Mouse (Mus musculus): ENCODE measurements around the gene Tagln3. TPM values are rescaled to one million over a fixed set of nuclear protein-coding genes. Genes with fewer than 3 reads are reported as not detected.

The Tagln3 gene
- polyA plus RNA-seq, 3 experiments from 2014 or later, result 0.55 to 1.1 TPM; not detected in 1

DNA sequence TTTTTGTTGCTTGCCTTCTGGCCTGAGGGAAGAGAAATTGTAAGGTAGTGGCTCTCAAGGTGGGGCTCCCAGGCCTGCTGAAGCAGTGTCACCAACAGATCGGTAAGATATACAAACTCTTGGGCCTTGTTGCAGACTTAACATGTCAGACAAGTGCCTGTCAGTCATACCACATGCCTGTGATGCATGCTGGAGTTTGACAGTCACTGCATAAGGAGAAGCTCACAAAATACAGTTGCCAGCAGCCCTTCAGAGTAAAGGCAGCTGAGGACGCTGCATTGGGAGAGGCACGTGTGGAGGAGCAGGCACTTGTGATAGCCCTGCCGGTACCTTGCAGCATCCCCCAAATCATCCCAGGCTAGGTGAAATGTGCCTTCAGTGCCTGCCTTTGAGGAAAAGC lies 6.1 kb downstream of the Tagln3 start:
- ATAC-seq, result no peak

DNA sequence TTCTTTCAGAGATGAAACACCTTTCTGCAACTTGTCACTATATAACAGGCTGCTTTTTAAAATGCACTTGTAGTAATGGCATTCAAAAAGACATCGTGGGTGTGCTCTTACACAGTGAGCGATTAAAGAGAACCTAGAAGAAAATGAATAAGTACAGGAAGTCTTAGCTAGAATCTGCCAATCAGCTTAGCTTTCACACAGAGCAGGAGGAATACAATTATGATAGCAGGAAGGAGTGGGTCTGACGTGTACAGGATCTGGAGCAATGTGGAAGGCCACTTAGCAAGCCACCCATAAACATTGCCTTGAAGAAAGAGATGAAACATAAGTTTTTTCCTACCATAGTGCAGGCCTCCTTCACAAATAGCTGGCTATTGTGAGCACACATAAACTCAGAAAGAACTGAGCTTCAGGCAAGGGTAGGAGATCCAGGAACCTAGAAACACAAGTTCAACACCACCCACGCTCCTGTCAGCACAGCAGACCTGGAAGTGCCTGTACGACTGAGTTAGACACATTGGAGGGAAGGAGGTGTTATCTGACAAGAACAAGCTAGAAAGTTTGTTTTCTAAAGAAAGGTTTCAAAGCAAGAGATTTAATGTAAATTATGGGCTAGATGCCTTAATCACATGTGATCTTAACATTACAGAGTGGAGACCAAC lies 9.8 kb downstream of the Tagln3 start:
- no peak for ATAC-seq

DNA sequence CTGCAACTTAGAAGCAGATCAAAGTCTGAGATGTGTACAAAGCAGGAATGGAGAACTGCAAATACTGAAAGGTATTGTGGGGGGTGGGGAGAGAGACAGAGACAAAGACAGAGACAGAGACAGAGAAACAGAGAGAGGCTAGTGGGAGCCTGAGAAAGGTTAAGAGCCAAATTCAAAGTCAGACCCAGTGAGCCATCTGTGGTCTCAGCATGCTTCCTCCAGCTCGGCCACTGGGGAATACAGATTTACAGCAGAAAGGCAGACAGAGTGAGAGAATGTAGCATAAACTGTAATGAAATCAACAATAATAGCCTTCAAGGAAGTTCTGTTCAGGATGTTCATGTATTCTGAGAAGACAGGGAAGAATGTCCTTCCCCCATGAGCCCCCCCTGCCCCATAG lies 10.5 kb downstream of the Tagln3 start:
- ATAC-seq, result no peak

DNA sequence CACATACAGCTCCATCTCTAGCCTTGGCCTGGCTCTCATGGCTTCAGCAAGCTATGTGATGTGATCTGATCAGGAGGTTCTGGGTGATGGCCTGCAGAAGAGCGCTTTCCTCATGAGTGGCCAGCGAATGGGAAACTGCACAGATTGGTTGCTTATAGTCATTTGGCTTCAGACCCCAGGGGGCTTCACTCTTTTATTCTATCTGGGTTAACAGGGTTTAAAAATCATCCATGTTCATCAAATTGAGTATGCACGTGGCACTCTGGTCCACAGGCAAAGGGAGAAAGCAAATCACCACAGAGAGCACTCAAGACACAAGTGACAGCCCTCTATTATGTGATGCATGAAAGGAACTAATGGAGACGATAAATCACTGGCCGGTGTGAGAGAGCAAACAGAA lies 11.1 kb downstream of the Tagln3 start:
- ATAC-seq, result no peak

DNA sequence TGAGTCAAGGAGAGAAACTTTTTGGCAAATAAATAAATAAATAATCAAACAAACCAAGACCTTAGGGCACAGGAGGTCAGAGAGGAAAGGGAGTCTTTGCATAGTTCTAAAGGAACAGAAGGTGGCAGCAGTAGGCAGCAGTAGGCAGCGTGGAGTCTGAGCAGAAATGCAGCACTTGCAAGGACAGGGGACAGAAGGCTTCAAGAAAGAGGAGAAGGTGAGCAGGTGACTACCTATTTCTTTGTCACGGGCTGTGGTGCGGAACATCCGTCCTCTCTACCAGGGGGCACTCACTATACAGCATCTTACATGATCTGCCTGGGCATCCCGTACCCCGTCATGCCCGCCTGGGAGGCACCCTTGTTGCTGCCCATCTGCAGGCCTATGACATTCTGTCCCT lies 13.1 kb downstream of the Tagln3 start:
- no peak for ATAC-seq

DNA sequence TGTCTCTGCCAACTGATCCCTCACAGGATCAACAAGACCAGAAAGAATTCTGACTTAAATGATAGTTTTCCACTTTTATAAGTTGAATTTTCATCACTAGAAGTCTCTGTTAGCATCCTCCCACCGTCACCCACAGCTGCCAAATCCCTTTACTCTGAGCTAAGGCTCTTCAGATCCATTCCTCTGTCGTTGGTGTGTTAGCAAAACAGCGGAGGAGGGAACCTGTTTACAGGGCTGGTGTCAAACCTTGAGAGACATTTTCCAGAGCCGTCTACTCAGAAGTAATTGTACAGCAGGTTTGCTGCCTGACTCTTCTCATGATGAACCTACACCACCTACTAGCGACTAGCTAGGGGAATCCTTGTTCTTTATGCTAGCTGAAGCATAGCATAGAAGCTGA lies 25.1 kb downstream of the Tagln3 start:
- no peak for ATAC-seq

DNA sequence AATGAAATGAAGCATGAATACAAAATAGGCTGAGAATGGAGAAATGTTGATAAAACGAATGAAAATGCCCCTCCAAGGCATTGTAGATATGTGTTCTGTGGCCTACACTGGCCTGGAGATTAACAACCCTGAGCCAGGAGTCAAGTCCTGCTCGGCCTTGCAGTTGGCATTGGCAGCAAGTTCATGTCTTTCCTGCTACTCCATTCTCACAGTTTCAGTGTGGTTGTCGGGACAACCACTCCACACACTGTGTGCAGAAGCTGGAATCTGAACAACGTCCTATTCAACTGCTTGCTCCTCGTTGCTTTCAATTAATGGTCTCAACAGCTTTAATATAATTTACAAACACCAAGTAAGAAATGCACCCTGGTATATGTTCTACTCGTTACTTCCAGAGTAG lies 26.4 kb downstream of the Tagln3 start:
- no peak for ATAC-seq

DNA sequence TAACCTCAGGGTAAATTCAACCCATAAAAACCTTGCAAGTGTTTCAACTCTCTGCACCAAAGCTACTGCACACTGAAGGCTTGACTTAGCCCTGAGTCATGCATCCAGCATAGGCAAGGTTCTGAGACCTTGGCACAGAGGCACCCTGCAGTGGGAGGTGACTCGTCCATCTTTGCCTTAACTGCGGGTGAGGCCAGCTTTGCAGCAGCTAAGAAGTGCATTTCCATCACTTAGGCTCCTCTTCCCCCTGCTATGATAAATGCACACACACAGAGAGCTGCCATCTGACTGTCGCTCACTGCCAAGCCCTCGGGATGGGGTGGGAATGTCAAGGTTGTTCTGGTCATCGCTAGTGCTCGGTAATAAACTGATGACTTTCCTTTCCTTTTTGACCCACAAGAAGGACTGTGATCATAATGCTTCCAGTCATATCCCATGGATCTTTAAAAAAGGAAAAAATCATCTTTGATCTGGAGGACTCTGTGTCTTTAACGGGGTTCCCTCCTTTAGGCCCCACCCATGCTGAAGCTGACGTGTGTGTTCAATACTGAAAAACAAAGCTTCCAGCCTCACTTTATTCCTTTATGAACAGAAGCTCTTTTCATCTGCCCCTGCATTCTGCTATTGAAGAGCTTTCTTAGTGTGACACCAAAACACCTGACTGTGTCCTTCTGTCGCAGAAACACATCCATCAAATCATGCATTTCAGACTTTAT lies 28.8 kb downstream of the Tagln3 start:
- ATAC-seq, result no peak

DNA sequence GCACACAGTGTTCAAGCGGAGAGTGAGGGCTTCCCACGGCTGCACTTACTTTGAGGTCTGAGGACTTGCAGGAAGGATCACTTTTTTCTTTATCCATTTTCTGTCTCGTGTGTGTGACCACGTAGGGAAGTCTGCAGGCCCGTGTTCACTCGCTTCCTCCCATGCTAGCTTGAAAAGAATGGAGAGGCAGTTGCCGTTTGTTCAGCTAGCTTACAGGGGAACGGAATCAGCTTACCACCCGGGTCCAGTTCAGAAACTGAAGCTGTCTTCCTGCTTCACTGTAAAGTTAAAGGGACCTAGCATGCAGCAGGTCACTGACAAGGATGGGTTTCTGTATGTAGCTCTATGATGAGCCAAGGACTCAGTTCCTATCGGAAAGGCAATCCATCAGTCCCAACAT lies 30.9 kb downstream of the Tagln3 start, which contains the start of gene Tmprss7:
Gene Tmprss7 (minus strand): TSS at position 101 of the 400 bp plus-strand sequence.
- no peak for ATAC-seq

DNA sequence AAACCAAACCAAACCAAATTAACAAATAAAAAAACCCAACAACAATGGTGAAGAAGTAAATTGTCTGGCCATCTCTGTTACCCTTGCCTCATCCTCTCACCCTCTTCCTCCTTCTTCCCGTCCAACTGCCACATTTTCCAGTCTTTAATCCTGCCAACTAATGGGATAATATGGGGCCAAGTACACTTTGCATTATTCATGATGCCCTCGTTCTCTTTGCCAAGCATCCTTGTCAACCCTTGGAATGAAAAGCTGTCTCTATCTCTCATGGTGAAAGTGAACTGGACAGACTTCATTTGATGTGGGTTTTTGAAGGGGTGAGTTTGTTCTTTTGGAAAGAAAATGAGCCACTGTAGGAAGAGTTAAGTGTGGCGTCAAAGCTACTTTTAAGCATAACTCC lies 31.6 kb downstream of the Tagln3 start:
- no peak for ATAC-seq

DNA sequence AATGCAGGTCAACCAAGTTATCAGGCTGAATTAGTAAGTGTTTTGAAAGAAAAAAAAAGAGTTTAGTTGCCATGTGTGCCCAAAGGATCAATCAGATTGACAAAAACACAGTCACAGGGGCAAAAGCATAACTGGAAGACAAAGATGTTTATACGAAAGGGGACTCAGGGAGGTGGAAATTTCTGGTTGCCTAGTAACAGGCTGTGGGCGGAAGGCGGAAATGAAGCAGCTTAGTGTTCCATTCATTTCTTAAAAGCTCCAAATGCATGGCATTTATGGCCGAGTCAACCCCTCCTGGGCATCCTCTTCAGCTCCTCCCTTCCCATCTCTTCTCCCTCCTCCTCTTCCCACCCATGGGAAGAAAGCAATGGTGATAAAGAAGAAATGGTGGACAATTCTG lies 34.2 kb downstream of the Tagln3 start:
- ATAC-seq, result peak; percentile 100

DNA sequence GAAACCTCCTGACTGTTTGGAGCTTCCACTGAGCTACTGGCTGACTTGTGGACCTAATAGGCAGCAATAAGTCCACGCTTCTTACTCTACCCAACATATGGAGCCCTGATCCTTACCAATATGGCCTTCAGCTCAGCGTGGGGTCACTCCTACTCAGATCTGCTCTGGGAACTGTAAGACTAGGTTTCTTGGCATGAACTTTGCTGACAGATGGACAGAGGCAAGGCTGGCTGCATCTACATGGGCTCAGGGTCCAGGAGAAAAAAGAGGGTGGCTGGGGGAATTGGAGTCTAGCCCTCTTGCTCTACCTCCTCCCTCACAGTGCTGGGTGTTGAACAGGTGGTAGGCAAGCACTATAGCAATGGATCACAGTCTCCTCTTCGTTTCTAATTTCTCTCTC lies 37.6 kb downstream of the Tagln3 start:
- no peak for ATAC-seq

DNA sequence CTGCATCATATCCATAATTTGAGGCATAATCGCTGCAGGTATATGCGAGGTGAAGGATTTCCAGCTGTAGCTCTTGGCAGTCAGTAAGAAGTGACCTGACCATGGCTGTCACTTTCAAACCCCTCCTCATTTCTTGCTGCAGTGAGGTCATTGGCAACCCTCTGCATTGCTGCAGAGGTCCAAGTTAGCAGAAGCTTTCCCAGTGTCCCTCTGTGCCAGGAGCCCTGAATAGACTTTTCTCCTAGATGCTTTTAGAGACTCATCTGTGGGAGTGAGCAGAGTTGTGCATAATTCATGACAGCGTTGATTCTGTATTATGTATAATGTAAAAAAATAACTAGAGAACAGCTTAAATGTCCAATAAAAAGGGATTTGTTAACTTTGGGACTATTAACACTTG lies 39.1 kb downstream of the Tagln3 start:
- ATAC-seq, result no peak

DNA sequence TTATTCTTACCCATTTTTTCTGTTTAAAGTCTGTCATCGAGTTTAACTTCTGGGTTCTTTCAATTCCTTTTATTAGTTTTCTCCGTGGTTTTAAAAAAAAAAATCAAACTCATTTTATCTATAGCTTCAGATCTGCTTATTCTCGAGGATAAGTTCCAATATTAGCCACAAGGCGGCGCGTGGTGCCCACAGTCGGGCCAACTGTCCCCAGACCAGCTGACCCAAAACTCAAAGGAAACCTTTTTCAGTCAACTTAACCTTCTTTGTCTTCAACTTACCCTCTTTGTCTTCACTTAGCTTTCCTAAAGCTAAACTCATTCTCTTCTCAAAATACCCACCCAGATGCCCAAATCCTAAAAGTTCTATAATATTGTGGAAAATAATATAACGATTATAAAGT lies 39.6 kb downstream of the Tagln3 start:
- ATAC-seq, result peak; percentile 68

DNA sequence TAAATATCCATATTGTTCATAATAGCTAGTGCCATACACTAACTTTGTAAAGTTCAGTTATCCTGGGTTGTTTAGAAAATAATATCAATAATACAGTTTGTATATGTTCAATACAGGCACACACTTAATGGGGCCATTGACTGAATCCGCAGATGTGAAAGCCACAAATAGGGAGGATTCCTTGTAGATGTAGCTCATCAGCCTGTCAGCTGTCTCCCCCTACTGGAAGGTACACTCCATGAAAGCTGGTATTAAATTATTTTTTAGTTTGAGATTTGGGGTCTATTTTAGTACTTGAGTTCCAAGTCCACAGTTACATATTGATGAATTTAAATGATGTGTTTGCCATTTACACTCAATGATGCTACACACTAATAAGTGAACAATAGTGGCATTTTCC lies 47.9 kb downstream of the Tagln3 start:
- ATAC-seq, result no peak

DNA sequence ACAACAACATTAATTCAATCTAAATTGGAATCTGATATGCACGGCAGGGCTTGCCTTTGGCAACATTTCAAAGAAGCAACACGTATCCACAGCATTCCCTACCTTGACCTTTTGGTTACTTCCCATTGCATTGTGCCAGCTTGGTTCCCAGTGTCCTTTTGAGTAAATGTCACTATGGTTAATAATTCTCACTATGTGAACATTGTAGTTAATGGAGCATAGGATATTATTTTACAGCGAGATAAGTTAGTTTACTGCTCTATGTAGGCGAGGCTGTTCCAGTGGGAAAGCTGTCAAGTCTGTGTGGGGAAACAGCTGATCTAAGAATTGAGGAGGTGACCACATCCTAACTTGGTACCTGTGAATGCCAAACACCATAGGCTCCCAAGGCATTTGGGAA lies 54.4 kb downstream of the Tagln3 start:
- ATAC-seq, result no peak

DNA sequence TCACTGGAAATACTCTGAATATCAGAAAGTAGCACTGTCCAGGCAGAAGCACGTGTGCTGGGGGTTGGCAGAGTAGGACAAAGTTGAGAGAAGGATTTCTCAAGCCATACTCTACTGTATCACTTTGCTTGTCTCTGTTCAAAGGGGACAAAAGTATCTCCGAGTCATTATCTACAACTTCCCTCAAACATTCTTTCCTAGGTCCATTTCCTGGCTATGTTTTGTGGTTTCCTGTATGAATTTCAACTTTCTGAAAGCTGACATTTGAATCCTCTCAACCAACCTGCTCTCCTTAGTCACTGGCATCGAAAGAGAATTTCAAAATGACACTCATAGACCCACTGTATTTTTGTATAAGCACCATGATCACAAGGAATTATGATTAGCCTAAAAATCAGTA lies 56.2 kb downstream of the Tagln3 start:
- no peak for ATAC-seq

DNA sequence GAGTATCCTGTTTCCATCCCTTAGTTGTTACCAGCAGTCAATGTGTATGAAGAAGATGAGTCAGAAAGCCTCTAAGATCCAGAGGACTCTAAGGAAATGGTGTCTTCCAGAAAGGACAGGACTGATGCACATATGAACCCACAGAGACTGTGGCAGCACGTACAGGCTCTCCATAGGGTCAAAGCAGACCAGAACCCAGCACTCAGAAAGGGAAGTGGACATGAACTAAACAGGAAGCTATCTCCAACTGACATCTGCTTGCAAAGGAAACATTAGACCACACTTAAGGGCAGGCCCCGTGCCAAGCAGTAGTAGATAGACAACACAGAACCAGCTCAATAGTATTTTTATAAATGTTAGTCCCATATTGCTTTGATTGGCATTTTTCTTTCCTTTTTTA lies 58.3 kb downstream of the Tagln3 start:
- ATAC-seq, result peak; percentile 48

DNA sequence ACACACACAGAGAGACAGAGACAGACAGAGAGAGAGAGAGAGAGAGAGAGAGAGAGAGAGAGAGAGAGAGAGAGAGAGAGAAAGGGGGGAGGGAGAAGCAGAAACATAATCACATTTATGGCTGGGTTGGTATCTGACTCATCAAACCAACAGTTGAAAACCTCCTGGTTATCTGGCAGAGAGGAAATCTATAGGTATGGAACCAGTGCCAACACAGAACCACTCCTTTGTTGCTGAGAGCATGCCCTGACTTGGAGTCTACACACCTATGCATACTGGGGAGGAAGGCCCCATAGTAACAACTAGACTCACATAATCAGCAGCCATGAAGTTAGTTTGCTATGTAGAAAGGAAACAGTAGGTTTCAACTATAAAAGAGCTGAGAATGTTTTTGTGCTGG lies 62.0 kb downstream of the Tagln3 start:
- no peak for ATAC-seq

Other genes with a start within 250 kb of the Tagln3 start
- gene Gm609, start 231.6 kb downstream of the Tagln3 start, polyA plus RNA-seq (2017; shearing (Covaris generic)), result not detected
- gene Gm17783, start 192.6 kb downstream of the Tagln3 start, polyA plus RNA-seq (2017; shearing (Covaris generic)), result not detected
- not detected for gene Slc9c1, start 189.3 kb downstream of the Tagln3 start, polyA plus RNA-seq (2017; shearing (Covaris generic))
- gene Gcsam, start 114.2 kb downstream of the Tagln3 start, polyA plus RNA-seq (2017; shearing (Covaris generic)), result under 1 TPM in 1 of 3 experiments, not detected in 2; 0.23 TPM
- not detected for gene BC016579, start 70.5 kb downstream of the Tagln3 start, polyA plus RNA-seq (2017; shearing (Covaris generic))
- gene Tmprss7, start 30.9 kb downstream of the Tagln3 start, polyA plus RNA-seq (2017; shearing (Covaris generic)), result not detected
- gene Abhd10, start 18.3 kb upstream of the Tagln3 start, polyA plus RNA-seq (2017; shearing (Covaris generic)), result 10 to 100 TPM; 22.7 to 25.9 (median 24.1) TPM
- under 1 TPM in 1 of 3 experiments, not detected in 2; 0.15 TPM for gene Phldb2, start 229.0 kb upstream of the Tagln3 start, polyA plus RNA-seq (2017; shearing (Covaris generic))